Mouse (Mus musculus) central nervous system, embryonic 11.5 days (tissue): ENCODE measurements around the gene Cfc1. TPM values are rescaled to one million over a fixed set of nuclear protein-coding genes. Genes with fewer than 3 reads are reported as not detected.

ENCODE experiments used
- polyA plus RNA-seq: library from polyadenylated mRNA; depleted of rRNA; stranded (reverse); fragments of >200 nt; gene quantifications from 2 replicates; pipeline ENCODE4 v1.2.3, GENCODE M21; 2012; rRNA removed

Gene Cfc1
- polyA plus RNA-seq = 0.06 TPM in 1 of 2 replicates, not detected in the other

GRCm38 (mm10) chr1:34535043-34535698 is at the start of gene Cfc1:
Cfc1 (plus strand) TSS chr1:34535648.

DNA sequence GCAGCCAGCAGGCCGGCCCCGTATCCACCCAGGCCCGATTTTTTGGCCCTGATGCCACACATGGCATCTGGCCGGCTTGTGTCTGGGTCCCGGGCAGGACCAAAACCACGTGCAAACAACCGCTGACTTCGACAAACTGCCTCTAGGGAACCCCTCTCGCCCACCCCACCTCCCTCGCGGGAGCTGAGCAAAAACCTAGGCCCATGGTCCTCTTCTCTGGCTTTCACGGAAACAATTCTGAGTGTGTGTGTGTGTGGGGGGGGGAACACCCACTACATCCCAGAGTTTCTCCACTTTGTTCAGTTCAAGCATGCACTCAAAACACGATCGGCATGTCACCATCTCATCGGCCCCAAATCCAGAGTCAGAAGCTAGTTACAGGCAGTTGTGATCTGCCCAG is 25.4 kb downstream of the Cfc1 start, which contains the start of gene Prss40:
TSS of gene Prss40 (minus strand) at position 101 of the 400 bp plus-strand sequence.

GRCm38 (mm10) chr1:34578851-34579781 is 43.7 kb downstream of the Cfc1 start, which contains the start of gene Amer3:
Amer3 (plus strand) TSS chr1:34579657.

Other genes starting within 250 kb of the Cfc1 start
- 50.4 and 53.5 TPM in 2 replicates for gene Ccdc115, start 96.0 kb upstream of the Cfc1 start, polyA plus RNA-seq
- gene Imp4, start 95.8 kb upstream of the Cfc1 start, polyA plus RNA-seq = 48.4 and 52.0 TPM in 2 replicates
- 8.2 and 9.4 TPM in 2 replicates for gene Ptpn18, start 75.9 kb upstream of the Cfc1 start, polyA plus RNA-seq
- 0.04 TPM in 1 of 2 replicates, not detected in the other for gene Prss39, start 37.2 kb upstream of the Cfc1 start, polyA plus RNA-seq
- not detected in 2 replicates for gene Prss40, start 25.3 kb downstream of the Cfc1 start, polyA plus RNA-seq
- gene Amer3, start 44.0 kb downstream of the Cfc1 start, polyA plus RNA-seq = 2.1 and 2.3 TPM in 2 replicates